Mouse (Mus musculus) adrenal gland, postnatal 14 days (tissue): ENCODE results near the gene Mical2. TPM values are rescaled to one million over a fixed set of nuclear protein-coding genes. Genes with fewer than 3 reads are reported as not detected.

ENCODE experiments used
- DNase-seq: peaks from one replicate; pipeline ENCODE4 v3.0.0; 2021; ENCODE audit warnings: mixed read lengths
- total RNA-seq: library from RNA; stranded (reverse); gene quantifications from 2 replicates; pipeline ENCODE4 v1.2.3, GENCODE M21; 2021

Mical2 gene
- total RNA-seq, 1 experiment from 2014 or later: 16.5 TPM

DNA sequence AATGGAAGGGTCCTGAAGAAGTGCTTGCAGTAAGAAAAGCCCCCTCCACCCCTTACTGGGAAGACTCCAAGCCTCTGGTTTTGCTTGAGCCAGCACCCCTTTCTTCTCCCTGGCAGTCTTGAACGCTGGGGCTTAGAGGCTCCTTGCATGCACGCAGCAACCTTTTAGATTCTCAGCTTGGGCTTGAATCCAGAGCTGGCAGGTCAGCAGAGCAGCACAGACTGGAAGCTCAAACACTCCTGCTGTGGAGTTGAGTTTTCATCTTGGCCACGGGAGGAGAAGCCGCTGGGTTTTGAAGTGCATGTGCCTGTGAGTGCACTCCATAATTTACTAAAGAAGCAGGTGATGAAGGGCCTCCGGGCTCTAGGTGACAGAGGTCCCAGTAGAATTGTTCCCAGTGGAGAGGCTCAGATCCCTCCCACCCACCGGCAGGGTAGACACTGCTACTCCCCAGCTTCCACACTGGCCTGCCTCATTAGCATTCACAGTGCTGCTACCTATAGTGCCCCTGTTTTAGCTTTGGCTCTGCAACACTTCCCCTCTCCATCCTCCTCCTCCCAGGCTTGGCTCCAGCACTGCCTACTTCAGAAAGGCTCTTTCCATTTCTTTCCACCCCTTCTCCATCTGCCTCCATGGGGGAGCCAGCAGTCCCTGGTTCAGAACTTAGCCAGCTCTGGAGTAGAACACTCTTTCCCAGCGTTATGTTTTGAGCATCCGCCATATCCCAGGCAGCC, 15.7 kb downstream of the Mical2 start:
- no peak for DNase-seq

DNA sequence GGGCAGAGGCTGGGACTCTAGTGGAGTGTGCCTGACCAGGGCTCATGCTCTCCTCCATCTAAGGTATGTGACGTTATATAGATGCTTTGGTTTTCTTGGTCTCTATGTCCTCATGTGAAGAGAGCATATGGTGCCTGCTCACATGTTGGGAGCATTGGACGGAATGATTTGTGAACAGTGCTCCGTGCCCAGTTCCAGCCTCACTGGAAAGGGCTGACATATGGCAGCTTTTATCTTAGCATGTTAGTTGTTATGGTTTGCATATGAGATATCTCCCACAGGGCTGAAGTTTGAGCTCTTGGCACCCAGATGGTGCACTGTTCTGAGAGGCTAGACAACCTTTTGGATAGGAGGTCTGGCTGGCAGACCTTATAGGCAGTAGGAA, 16.3 kb downstream of the Mical2 start:
- DNase-seq: no peak

DNA sequence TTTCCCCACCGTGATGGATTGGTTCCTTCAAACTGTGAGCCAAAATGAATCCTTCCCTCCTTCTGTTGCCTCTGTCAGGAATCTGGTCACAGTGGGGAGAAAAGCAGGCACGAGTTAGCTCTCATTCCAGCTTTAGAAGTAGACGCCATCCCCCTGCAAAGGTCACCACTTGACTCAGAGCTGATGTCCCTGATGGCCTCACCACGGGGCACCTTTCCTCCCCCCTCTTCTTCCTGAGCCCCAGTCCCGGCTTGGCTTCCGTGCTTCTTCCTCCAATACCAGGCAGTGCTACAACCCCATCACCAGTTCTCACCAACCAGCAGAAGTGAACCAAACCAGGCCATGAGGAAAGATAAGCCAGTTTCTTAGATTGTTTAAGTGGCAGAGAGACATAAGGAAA, 16.9 kb downstream of the Mical2 start:
- no peak for DNase-seq

DNA sequence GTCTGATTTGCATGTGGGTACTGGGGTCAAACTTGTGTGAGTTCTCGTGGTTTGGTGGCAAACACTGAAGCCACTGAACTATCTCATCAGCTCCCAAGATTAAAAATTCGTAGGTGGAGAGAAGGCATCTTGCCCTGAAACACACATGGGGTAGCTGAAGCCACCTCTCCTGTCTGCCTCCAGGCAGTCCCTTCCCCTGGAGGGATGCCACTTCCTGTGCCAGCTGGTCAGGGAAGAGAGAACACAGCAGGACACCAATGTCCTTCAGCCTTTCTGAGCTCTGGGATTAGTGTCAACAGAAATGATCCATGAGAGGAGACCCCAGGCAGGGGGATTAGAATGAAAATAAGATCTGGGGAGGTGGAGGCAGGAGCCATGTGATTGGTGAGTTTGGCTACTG, 18.4 kb downstream of the Mical2 start:
- no peak for DNase-seq

DNA sequence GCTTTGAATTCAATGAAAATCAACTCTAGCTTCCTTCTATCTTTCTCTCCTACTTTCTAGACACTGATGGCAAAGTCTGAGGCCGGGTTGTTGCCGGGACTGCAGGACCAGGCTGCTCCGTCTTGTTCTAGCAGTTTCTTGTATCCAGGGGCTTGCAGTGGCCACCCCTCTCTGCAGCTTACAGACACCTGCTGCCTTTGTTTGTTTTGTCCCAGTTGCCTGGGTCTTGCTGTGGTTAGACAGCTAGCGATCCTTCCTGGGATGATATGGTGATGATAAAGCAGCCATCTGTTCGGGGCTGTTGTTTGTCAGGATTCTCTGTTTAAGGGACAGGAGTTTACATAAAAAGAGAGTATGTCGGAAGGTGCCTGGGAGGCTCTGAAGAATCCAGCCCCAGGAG, 19.0 kb downstream of the Mical2 start:
- DNase-seq: no peak

DNA sequence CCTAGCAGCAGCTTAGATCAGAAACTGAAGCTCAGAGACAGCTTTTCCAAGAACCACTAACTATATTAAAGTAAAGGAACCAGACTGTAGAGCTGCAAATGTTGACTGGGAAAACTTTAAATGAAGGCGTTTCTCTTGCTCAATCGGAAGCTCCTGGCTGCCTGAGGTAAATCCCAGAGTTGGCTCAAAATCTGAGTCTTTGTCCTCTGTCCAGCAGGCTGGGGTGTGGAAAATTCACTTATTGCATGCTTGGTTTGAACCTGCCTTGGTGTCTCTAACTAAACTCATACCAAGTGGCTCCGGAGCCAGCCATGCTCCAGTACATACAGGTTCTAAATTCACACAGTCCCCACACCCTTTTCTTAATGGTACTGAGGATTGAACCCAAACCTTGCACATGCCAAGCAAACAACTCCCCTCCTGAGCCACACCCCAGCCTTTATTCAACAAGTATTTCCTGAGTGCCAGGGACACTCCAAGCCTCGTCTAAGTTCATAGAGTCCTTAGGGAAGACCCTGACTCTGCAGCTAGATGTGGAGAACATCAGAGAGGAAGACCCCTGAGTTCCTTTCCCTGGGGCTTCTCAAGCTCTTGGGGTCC, 20.3 kb downstream of the Mical2 start:
- no peak for DNase-seq

DNA sequence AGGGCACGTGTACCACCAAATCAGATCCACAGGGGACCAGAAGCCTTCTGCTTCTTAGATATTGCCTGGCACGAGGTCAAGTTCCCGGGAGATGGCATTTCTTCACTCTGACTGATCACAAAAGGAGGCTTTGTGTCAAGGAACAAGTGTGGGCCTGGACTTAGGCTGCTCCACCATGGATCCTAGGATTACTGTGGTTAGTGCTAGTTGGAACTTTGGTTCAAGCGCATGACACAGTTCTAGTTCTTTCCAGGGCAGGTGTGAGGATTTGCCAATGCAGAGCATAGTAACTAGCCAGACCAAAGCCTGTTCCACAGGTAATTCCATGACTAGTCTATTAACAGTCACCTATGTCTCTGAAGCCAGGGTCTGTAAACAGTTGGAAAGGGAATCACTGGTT, 20.8 kb downstream of the Mical2 start:
- DNase-seq: no peak

DNA sequence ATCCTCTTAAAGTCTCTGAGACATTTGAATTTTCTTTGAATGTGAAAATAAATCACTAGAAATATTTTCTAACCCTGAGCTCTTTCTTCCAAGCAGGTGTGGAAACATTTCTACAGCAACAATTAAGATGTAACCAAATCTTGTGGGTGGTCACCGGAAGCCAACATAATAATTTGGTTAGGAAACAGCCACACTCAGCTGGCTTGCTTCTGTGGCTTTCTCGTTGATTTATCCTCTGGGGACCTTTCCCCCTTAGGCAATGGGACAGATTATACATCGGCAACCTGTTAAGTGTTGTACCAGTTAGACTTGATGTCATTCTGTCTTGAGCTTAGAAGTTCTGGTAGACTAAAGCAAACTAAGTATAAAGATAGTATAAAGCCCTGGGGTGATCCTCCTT, 22.2 kb downstream of the Mical2 start:
- no peak for DNase-seq

DNA sequence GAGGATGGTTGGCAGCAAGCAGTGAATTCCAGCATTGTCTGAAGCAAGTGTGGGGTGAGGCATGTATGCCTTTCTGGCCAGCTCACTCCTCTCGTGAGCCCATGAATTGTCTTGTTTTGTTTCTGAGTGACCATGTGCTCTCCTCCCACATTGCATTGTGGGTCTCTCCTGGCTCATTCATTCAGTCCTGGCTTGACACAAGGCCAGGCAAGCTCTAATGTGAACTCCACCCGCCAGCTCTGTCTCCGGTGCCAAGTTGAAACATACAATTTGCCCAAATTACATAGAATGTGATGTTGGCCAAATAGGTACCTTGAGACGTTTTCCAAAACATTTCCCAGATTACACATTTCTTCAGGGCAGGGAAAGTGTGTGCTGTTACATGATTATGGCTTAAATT, 23.8 kb downstream of the Mical2 start:
- no peak for DNase-seq

DNA sequence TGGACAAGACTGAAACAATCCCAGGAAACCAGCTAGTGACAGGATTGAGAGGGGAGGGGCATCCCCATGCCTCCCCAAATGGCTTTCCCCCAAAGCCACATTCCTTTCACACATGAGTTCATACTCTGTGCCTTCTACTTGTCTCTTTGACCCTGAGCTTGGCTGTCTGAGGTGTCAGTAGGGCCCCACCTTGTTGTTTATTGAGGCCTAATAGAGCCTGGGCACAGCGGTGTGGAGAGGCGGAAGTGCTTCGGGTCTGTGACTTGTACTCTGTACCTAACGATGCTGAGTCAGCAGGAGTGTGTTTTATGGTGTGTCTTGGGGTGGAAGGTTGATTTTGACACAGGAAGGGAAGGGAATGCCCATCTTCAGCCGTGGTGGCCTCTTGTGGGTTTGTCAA, 26.4 kb downstream of the Mical2 start:
- no peak for DNase-seq

DNA sequence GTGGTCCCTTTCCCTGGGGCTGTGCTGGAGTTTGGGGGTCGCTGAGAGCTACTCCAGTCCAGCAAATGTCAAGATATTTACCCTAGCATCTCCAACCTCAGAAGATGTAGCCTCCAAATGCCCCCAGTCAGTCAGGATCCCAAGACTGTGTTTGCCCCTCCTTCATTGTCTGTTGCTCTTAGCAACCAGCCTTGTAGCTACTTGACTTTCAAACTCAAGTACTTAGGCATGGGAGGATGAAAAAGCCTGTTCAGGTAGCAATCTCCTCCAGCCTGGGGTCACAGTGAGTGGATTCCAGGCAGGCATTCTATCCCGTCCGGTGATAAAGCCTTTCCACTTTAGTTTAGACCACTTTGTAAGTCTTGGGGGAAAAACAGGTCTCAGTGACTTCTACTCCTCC, 28.6 kb downstream of the Mical2 start:
- DNase-seq: no peak

DNA sequence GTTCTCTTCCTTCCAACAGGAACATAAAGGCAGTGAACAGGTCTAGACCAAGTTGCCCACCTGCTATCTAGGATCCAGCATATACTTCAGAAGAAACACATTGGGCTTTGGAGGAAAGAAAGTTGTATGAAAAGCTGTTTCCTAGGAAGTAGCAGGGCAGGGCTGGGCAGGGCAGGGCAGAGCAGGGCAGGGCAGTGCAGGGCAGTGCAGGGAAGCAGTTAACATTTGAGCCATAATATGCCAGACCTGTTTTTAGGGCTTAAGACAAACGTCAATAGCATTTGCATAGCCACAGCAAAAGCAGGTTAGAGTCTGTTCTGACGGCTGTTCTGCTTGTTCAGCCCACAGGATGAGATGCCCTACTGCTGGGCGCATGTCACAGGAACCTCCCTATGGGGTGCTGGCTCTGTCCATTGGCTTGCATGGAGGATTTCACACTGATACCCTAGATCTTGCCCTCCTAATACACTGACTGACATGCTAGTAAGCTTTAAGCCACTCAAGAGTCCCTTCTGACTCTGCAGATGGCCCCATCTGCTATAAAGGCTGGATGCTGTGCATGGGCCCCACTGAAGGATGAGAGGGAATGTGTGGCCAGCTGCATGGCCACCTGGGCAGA, 29.7 kb downstream of the Mical2 start:
- no peak for DNase-seq

DNA sequence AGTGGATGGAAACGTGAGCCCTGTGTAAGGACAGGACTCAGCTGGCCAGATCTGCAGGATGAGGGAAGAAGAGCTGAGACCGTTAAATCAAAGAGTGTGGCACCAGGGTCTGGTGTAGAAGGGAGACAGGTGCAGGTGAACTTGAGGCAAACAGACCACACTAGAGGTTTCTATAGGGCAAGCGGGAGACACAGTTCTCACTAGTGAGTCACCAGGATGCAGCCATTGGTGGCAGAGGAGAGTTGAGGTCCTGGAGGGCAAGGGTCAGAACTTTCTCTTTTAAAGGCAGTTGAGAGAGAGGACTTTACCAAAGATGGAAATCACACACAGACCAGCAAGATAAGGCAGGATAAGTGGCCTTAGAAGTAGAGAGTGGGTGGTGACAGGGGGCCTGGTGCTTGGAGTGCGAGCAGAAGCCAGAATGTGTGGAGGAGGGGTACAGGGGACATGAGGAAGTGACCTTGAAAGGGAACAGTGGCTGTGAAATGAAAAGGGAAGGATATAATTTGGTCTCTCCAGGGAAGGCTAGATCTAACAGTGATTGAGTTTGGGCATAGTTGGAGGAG, 32.8 kb downstream of the Mical2 start:
- no peak for DNase-seq

DNA sequence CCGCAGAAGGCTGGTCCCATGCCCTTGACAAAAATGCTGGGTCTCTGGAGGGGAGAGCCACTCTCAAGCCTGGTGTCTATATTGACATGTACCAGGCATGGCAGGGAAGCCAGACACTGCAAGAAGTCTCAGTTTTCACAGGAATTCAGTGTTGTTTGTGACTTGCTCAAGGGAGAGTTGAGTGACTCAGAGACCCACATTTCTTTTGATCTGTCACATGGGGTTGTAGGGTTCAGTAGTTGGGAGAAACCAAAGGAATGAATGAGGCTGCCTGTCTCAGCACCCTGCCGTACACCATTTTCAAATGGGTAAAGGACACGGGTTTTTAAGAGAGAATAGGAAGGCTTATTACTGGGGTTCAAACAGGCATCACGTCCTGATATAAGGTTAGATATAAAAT, 33.6 kb downstream of the Mical2 start:
- DNase-seq: no peak

DNA sequence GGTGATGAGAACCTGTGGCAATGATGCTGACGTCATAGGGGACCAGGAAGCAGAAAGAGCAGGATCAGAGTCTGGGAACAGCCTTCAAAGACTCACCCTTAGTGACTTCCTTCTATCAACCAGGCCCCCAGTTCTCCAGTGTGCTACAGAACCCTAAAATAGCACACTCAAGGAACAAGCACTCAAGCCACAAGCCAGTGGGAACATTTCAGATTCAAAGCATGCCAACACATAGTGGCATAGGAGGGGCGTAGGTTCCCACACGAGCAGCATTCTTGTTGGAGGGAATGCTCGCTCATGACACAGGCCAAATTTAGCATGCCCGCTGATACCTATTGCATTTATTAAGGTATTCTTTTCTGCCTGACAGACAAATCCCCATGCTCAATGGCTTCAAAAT, 35.5 kb downstream of the Mical2 start:
- DNase-seq: no peak

DNA sequence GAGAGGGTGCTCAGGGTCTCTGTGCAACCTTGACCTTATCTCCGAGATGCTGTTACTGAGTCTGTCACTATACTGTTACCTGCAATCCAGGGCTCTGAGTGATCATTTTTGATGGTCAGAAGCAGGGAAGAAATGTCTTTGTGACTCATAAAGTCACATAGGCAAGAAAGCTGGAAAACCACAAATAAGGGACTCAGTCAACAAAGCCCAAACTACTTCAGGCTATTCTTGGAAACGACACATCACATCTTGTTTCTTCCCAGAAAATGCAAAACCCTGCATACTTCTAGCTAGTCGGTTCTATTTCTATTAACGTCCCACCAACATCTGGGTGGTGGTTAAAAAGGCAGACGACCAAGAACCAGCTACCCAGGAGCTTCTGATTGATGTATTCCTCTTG, 41.6 kb downstream of the Mical2 start:
- no peak for DNase-seq

DNA sequence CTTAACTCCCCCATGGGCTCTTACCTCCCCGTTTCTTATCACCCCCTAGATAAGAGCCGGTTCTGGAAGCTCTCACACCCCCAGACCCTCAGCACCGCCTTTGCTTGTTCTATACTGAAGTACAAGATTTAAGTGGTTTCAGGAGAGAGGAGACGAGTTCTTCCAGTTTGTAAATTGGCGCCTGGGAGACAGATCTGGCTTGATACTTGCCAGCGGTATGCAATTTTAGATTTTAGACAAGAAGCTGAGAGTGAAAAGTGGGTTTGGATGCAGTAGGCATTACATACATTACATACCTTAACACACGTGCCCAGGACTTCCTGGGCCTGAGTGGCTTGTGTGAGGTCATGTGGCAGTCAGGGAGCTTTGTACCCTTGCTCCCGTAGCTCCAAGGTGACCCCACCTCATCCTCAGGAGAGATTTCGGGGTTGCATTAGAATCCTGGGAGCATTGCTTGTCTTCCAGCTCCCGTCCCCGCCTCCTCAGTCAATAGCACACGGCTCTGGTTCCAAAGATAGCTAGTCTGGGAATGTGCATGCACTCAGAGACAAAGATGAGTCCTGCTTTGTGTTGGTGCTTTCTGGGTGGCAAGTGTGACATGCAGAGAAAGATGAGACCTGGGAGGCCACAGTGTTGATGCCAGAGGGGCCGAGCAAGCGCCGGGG, 43.2 kb downstream of the Mical2 start:
- no peak for DNase-seq

DNA sequence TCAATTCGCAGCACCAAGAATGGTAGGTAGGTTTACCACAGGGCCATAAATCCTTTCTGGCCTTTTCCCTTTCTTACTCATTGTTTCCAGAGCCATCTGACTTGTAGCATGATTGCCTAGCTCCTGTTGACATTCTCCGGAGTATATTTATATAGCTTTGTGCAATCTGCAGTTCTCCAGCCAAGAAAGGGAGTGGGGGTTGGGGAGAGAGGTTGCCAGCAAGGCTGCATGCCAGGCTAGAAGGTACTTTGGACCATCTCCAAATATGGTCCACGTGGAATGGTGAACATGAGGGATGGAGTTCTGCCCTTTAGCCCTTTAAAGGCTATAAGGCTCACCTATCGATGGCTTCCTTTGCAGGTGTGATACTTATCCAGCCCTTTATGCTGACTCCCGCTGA, 45.2 kb downstream of the Mical2 start:
- DNase-seq: peak; percentile 42

DNA sequence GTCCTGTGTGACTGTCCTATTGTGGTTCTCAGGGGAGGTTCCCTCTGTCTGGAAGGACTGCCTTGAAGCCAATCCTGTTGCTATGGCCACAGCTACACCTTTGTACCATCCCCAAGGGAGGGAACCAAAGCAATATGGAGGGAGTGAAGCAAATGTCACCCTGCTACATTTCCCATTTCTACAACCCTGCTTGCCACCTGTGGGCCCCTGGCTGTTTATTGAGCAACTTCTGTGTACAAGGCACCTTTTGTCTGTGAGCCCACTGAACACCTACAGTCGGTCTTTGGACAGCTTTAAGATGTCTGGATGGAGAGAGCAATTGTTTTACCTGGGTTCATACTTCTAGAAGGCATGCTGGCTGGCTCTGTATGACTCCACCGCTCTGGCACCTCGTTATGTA, 46.0 kb downstream of the Mical2 start:
- no peak for DNase-seq

DNA sequence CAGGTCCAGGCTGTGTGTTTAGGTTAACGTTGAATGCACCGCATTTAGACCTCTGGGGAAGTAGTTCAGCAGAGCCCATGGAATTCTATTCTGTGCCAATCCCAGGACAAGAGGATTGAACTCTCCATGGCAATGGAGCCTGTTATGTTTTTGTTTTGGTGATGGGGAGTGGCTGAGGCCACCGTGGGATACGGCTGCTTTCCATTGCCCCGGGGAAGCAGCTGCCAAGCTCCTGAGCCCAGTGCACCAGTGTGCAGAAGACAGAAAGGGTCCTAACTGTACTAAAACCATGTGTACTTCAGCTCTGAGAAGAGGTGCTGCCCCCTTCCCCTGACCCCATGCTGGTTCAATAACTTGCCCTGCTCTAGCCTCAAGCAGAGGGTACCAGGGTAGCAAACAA, 47.0 kb downstream of the Mical2 start:
- DNase-seq: no peak

DNA sequence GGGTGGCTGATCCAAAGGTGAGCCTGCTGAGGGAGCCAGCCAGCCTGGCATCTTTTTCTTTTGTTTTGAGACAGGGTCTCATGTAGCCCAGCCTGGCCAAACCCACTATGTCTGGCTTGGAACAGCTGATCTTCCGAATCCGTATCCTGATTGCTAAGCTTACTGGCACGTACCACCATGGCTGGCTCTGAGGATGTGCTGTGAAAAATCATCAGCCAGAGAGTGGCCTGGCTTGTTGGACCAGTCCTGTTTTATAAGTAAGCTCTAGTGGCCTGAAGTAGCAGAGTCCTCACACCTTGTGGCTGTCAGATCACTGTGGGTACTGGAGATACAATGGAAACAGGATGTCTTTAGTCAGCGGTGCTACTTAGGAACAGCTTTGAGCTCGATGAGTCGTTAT, 47.8 kb downstream of the Mical2 start:
- DNase-seq: no peak

DNA sequence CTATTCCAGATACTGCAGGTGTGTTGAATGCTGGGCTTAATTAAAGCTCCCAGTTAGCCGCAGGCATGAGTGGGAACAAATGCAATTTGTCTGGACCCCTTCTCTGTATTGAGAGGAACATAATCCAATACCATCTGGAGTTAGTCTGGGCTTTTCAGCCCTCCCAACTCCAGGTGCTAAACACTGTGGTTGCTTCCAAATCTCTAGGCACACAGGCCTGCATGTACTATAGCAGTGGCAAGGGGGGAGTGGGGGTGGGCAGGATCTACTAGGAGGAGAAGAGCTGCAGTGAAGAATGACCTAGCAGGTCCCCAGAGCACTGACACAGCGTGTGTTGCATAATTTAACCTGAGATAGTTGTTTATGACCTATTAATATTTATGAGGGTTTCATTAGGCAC, 49.0 kb downstream of the Mical2 start:
- no peak for DNase-seq

DNA sequence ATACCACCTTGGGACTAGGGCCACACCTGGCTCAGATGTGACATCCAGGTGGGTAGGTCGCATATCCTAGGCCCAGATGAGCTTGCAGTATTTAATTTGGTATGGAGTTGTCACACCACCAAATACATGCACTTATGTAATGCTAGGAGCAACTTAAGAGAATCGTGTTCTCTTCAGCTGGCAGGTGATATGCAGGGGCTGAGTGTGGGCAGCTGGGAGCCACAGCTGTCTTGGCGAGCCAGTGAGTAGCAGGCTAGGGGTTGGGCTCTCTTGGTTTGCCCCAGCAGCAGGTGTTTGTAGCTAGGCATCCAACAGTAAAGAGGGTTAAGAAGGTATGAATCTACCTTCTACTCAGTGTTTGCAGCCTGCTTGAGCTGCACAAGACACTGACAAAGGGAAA, 49.4 kb downstream of the Mical2 start:
- no peak for DNase-seq
